8 mouse cellular contexts compared by ENCODE assay signal in the genomic region with DNA sequence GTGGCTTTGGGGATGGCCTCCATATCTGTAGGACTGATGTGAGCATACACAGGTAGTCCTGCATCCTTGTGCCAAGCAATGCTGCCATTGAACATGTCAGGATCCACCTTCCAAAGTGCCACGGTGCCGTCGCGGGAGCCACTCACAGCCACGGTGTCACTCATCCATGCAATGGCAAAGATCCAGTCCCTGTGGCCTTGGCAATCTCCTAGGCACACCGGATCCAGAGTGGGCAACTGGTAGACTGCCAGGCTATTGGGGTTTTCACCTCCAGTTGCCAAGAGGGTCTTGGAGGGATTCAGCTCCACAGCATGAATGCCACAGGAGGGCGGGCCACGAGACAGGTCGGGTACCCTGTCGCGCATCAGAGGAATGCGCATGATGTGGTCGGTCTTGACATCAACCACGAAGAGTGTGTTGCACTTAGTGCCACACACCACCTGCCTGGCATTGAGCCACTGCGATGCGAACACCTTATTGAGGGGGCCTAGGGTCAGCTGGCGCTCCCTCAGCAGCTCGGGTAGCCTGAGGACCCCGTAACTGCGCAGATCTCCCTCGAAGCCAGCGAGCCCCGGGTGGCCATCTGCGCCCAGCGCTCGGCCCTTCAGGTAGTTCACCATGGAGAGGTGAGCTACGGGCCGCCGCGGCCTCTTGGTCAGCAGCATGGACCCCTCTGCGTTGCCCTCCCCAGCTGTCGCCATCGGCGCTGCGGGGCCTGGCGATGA. TPM values are rescaled to one million over a fixed set of nuclear protein-coding genes. Genes with fewer than 3 reads are reported as not detected.
DNase-seq lines count a peak whose midpoint lies in the region; ATAC-seq lines count a peak whose summit lies in the region.

No protein-coding gene starts in this region.

- no peak overlapping the region for H3K27ac ChIP-seq in kidney, embryonic 15.5 days
- no peak overlapping the region for H3K27ac ChIP-seq in forebrain, embryonic 14.5 days (ENCODE audit: low read depth, low read length)
- peak overlapping the region; percentile 56 for H3K27ac ChIP-seq in neural tube, embryonic 15.5 days (replicated peaks)

- peak; percentile 77 for ATAC-seq in kidney, embryonic 15.5 days (replicated peaks; ENCODE audit: low FRiP score)
- no peak; the same call in none of the 2 replicates for ATAC-seq in forebrain, embryonic 14.5 days
- peak; percentile 80 for ATAC-seq in neural tube, embryonic 15.5 days (ENCODE audit: low FRiP score)
- no peak for ATAC-seq in megakaryocyte-erythroid progenitor cell, adult 5-6 weeks (replicated peaks; ENCODE audit: low FRiP score, low TSS enrichment, poor library complexity, severe bottlenecking)

- no peaks in the 10 kb centered on the region for H3K9me3 ChIP-seq in kidney, embryonic 15.5 days (replicated peaks)
- no peaks in the 10 kb centered on the region for H3K9me3 ChIP-seq in forebrain, embryonic 14.5 days (replicated peaks; ENCODE audit: control insufficient read depth, low read length)
- H3K9me3 ChIP-seq in neural tube, embryonic 15.5 days (replicated peaks), result no peaks in the 10 kb centered on the region

- peak overlapping the region; percentile 50 for H3K4me3 ChIP-seq in kidney, embryonic 15.5 days (replicated peaks)
- peak overlapping the region; percentile 44 for H3K4me3 ChIP-seq in forebrain, embryonic 14.5 days (ENCODE audit: low read depth, low read length)
- H3K4me3 ChIP-seq in neural tube, embryonic 15.5 days (replicated peaks), result peak overlapping the region; percentile 53

- peak overlapping the region; percentile 49 for H3K9ac ChIP-seq in kidney, embryonic 15.5 days
- H3K9ac ChIP-seq in forebrain, embryonic 14.5 days (ENCODE audit: low read length), result peak overlapping the region; percentile 71
- H3K9ac ChIP-seq in neural tube, embryonic 15.5 days (replicated peaks), result peak overlapping the region; percentile 67

- no peak for DNase-seq in kidney, postnatal 14 days
- DNase-seq in cerebellum, adult 11-12 months, result peak; percentile 41
- peak; percentile 15 for DNase-seq in forebrain, embryonic 14.5 days (ENCODE audit: low spot score)
- DNase-seq in left cerebral cortex, postnatal 10 days (ENCODE audit: extremely low spot score in 1 of 2, low spot score in 2 of 2), result peak; percentile 2 to 22
- DNase-seq in MN1 (ENCODE audit: low spot score), result no peak

- WGBS in kidney, embryonic 15.5 days, result 48% methylated on average over 36 of the region's 36 CpGs
- 43% methylated on average over 36 of the region's 36 CpGs for WGBS in forebrain, embryonic 14.5 days
- 36% methylated on average over 36 of the region's 36 CpGs for WGBS in neural tube, embryonic 15.5 days

- intact Hi-C loops in left cerebral cortex, postnatal 10 days (cut with DNase I), result no loop called here

- H3K4me2 ChIP-seq in kidney, embryonic 15.5 days, result peak overlapping the region; percentile 73
- H3K4me2 ChIP-seq in forebrain, embryonic 14.5 days (ENCODE audit: low read length), result peak overlapping the region; percentile 56
- peak overlapping the region; percentile 67 for H3K4me2 ChIP-seq in neural tube, embryonic 15.5 days

- H3K27me3 ChIP-seq in kidney, embryonic 15.5 days, result no peaks in the 10 kb centered on the region
- no peaks in the 10 kb centered on the region for H3K27me3 ChIP-seq in forebrain, embryonic 14.5 days (replicated peaks; ENCODE audit: control insufficient read depth, insufficient read depth, low read length)
- H3K27me3 ChIP-seq in neural tube, embryonic 15.5 days (replicated peaks), result no peaks in the 10 kb centered on the region

- no peaks in the 10 kb centered on the region for H3K36me3 ChIP-seq in kidney, embryonic 15.5 days
- no peaks in the 10 kb centered on the region for H3K36me3 ChIP-seq in forebrain, embryonic 14.5 days (ENCODE audit: control insufficient read depth, insufficient read depth, low read length)
- H3K36me3 ChIP-seq in neural tube, embryonic 15.5 days, result no peaks in the 10 kb centered on the region

- no peaks in the 10 kb centered on the region for H3K4me1 ChIP-seq in kidney, embryonic 15.5 days
- H3K4me1 ChIP-seq in forebrain, embryonic 14.5 days (ENCODE audit: control insufficient read depth, insufficient read depth, low read length), result no peaks in the 10 kb centered on the region
- 0 out of 2 replicates have a peak, but pooled peaks cover 2% of the 10 kb centered on the region for H3K4me1 ChIP-seq in neural tube, embryonic 15.5 days

RNA-seq across cellular contexts. Expression of a gene that starts 0.8 kb away (rescaled TPM):
- polyA plus RNA-seq in kidney, embryonic 15.5 days (2015; fragmentation: Nextera tagmentation; extraction: Ambion mirVana), result 5.5 and 5.8 TPM in 2 replicates
- 7.7 and 9.7 TPM in 2 replicates for polyA plus RNA-seq in forebrain, embryonic 14.5 days (2014; fragmentation: Nextera tagmentation; extraction: Ambion mirVana)
- 10 to 100 TPM; 32.6 to 36.5 TPM for total RNA-seq in left cerebral cortex, postnatal 10 days (2021)
- polyA plus RNA-seq in neural tube, embryonic 15.5 days (2015; fragmentation: Nextera tagmentation; extraction: Ambion mirVana), result 12.3 and 13.4 TPM in 2 replicates
- total RNA-seq in megakaryocyte-erythroid progenitor cell, adult 5-6 weeks (2014; fragmentation: Nextera tagmentation), result 1.5 and 3.0 TPM in 2 replicates
- total RNA-seq in megakaryocyte-erythroid progenitor cell, adult 5-6 weeks (2017), result 4.2 and 4.3 TPM in 2 replicates

Comparison
In these comparisons a context has a peak if more than half of its experiments do, and no peak if none do; other contexts are left out.
1. ATAC-seq: peak in kidney, embryonic 15.5 days (single experiment) and neural tube, embryonic 15.5 days (single experiment); none in forebrain, embryonic 14.5 days (single experiment) and megakaryocyte-erythroid progenitor cell, adult 5-6 weeks (single experiment).
2. DNase-seq: peak in cerebellum, adult 11-12 months (single experiment), forebrain, embryonic 14.5 days (single experiment) and left cerebral cortex, postnatal 10 days (2 of 2); none in kidney, postnatal 14 days (single experiment) and MN1 (single experiment).
3. Peak in every context shown above with its lines, with median percentiles within 50 percentile points of each other: H3K4me2 ChIP-seq, H3K4me3 ChIP-seq and H3K9ac ChIP-seq.